Mouse (Mus musculus) embryo, embryonic 11.5 days (tissue): ENCODE results near the gene Ube2c.

Source experiments
- DNase-seq: peaks from one replicate; pipeline ENCODE4 v3.0.0-alpha.2; 2012; ENCODE audit warnings: low read depth, low spot score

Gene Ube2c

GRCm38 (mm10) chr2:164761971-164762370 lies 7.7 kb upstream of the Ube2c start:
- no peak for DNase-seq

DNA sequence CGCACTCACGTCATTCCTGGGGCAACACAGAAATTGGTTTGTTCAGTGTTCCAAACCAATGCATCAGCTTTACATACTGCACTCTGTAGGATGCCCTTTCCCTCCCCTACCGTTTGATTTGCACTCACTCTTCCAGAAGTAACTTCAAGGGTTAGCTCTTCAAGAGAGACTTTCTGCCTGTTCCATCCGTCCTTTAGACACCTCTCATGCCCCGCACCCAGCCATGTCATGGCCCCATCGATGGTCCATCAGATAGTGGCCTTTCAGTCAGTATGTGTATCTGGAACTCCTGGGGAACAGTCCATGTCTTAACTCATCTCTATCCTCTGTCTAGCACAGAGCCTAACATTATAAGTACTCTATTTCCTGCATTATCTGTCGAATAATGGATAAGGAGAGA lies 7.1 kb upstream of the Ube2c start:
- DNase-seq = no peak

- no peak for DNase-seq
Observed at GRCm38 (mm10) chr2:164765841-164766240, 3.9 kb upstream of the Ube2c start.

GRCm38 (mm10) chr2:164767812-164768540 lies 1.7 kb upstream of the Ube2c start:
- DNase-seq = no peak

DNA sequence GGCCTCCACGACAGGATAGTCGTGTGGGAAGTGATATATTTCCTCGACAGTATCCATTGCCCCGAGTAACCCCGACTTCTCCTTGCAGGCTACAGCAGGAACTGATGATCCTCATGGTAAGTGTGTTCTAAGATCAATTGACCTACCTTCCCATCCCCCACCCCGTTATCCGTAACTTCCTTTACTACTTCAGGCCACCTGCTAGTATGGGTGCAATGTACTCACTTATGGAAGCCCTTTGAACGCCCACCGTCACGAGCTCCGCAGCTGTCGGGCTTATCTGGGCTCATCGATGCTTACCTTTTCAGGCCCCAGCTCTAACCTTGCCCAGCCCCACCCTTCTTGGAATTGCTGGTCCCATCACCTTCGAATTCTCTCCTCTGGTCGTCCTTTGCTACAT lies 581 bp downstream of the Ube2c start:
- DNase-seq = no peak

GRCm38 (mm10) chr2:164771123-164771522 lies 1.4 kb downstream of the Ube2c start:
- DNase-seq = no peak

DNA sequence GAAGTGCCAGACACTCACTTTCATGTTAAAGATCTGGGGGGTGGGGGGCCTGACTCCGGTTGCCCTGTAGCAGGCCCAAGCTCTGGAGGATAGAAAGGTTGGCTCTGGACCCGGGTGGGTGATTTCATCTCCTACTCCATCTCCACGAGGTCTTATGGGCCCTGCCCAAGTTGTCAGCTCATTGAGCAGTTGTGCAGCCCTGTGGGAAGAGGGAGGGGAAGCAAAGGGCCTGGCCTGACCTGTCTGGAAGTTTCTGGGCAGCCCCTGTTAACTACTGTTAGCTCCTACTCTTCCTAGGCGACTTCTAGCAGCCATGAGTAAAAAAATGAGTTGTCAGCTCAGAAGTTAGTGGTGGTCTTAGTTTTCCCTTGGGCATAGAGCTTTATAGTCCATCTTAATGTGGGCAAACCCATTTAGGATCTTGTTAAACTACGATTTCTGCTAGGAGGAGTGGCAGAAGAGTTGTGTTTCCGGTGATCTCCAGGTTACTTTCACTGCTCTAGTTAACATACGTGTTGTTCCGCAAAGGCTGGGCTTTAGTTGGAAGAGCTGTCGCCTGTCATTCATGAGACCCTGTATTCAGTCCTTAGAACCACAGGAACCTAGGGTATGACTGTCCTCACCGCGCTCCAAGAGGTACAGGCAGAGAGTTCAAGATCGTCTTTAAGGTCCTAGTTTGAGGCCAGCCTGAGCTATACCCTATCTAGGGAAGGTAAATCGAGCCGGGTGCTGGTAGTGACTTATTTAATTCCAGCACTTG lies 3.7 kb downstream of the Ube2c start:
- DNase-seq = no peak

- no peak for DNase-seq
Observed at GRCm38 (mm10) chr2:164773989-164774364, 4.3 kb downstream of the Ube2c start.

- DNase-seq = no peak
Observed at GRCm38 (mm10) chr2:164776130-164776529, 6.4 kb downstream of the Ube2c start.

DNA sequence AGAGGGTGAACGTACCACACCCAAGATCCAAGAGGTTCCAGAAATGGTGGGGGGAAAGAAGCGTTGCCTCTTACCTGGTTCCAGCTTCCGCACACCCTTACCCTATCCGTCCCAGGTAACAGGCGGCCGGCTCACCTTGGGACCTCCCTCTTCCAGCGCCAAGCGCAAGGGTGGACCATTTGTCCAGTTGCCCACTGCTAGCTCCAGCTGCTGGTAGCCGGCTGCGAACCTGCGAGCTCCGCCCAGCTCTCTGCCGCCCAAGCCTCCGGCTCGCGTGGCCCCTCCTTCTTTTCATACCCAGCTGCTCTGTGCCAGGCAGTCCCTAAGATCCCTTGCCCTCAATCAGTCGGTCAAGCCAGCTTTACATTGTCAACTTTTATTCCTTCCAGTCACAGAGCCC lies 7.1 kb downstream of the Ube2c start:
- DNase-seq = no peak

DNA sequence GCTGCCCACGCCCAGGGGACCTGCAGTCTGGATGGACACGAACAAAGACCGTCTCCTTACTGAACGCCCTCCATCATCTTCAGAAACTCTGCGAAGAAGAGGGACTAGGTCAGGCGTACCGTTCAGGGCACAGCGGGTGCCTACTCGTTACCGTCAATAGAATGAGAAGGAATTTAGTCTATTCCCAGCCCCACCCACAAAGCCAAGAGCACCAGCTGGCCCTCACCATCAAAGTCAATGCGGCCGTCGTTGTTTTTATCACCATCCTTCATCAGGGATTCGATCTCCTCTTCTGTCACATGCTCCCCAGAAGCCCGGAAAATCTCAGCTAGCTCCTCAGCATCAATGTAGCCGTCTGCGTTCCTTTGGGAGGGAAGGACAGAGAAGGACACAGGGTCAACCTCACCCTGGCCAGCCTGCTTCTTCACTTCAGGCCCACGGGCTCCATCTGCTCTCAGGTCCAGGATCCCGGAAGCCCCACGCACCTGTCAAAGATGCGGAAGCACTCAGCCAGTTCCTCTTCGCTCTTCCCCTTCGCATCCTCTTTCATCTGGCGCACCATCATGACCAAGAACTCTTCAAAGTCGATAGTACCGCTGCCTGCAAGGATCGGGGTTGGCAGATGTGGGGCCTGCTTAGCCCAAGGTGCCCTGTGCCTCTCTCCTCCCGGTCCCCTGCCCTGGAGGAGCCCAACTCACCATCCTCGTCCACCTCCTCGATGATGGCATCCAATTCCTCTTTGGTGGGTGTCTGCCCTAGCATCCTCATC lies 7.7 kb downstream of the Ube2c start:
- DNase-seq = no peak

DNA sequence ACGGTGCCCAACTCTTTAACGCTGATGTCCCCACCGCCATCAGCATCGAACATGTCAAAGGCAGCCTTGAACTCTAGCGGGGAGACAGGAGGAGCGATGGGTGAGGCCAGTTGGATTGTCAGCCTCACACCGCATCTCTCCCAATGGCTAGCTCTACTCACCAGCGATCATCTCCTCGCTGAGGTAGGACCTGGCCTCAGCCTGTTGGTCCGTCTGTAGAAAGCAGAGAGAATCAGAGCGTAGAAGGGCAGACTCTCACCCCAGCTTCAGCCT lies 8.3 kb downstream of the Ube2c start:
- no peak for DNase-seq

DNA sequence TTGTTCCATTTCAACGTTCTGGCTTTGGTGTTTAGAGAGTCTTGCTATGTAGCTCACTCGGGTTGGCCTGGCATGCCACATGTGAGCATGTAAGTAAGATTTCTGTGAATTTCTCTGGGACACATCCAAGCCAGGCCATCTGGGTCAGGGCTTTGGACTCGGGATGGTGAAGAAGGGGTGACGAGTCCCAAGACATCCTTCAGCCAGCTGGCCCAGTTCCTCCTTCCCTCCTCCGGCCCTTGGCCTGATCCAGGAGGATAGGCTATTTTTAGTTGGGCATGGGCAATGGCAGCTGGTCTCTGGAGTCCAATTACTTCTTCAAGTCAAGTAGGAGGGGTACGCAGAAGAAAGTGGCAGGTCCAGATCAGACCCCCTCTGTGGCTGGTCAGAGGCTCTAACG lies 9.1 kb downstream of the Ube2c start:
- no peak for DNase-seq

GRCm38 (mm10) chr2:164779481-164780086 lies 9.9 kb downstream of the Ube2c start, which contains the start of gene Tnnc2:
Gene Tnnc2, minus strand, starts transcription at chr2:164779967.
- no peak for DNase-seq

- DNase-seq = no peak
Observed at GRCm38 (mm10) chr2:164781876-164782275, 12.2 kb downstream of the Ube2c start.

DNA sequence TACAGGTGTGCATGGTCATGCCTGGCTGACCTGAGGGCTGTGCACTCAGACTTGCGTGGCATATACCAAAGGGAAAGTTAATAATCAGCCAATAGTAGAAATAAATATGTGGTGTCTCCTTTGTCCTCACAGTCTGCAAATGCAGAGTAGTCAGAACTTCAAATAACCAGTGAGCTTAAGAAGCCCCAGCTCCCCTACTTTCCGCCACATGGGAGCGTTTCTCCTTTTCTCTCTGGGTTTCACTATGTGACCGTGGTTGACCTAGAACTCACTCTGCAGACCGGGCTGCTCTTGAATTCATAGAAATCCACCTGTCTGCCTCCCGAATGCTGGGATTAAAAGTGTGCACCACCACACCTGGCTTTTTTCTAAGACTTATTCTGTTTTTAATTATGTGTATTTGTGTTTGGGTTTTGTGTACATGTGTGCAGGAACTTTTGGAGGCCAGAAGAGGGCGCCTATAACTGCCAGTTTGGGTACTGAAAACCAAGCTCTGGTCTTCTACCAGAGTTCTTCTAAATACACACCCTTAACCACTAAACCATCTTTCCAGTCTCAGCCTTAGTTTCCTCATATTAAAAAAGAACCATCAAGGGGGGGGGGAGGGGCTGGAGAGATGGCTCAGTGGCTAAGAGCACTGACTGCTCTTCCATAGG lies 14.4 kb downstream of the Ube2c start:
- DNase-seq = no peak

GRCm38 (mm10) chr2:164784869-164785420 lies 15.2 kb downstream of the Ube2c start:
- DNase-seq = no peak

- DNase-seq = peak; percentile 71
Observed at GRCm38 (mm10) chr2:164785481-164786387, 16.0 kb downstream of the Ube2c start, which contains the start of gene Snx21. Gene Snx21, plus strand, starts transcription at chr2:164785823.

DNA sequence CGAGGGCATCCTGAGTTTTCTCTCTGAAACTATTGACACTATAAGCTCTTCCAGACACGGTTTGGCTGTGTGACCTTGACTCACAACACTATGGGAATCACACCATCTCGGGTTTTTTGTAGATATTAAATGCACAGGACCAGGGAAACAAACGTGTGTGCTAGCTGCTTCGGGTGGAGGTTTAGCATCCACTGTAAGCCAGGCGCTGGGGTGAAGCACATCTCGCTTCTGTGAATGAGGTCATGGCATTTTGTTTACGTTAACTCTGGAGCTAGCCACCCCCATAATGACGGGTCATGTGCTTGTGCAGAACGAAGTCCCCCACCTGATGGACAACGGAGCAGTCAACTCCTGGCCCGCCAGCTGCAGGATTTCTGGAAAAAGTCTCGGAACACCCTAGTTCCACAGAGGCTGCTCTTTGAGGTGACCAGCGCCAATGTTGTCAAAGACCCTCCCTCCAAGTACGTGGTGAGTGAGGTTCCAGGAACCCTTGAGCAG lies 16.7 kb downstream of the Ube2c start:
- no peak for DNase-seq

DNA sequence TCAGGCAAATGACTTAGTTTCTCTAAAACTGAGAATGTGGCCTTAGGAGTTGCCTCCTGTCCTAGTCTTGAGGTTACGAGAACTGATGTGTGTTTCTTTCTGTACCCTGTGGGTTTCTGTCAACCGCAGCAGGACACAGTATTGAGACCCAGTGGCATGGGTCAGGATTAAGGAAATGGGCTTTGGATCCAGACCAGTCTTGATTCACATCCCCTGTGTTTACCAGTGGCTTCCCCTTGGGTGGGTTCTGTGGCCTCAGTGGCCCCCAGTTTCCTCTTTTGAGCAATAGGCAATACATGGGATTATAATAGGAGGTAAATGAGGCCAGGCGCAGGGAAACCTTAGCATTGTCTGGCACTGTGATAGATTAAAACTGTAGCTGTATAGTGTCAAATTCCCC lies 17.3 kb downstream of the Ube2c start:
- DNase-seq = no peak
